Mouse (Mus musculus): ENCODE data around the gene Gm12166.

Gm12166 gene

DNA sequence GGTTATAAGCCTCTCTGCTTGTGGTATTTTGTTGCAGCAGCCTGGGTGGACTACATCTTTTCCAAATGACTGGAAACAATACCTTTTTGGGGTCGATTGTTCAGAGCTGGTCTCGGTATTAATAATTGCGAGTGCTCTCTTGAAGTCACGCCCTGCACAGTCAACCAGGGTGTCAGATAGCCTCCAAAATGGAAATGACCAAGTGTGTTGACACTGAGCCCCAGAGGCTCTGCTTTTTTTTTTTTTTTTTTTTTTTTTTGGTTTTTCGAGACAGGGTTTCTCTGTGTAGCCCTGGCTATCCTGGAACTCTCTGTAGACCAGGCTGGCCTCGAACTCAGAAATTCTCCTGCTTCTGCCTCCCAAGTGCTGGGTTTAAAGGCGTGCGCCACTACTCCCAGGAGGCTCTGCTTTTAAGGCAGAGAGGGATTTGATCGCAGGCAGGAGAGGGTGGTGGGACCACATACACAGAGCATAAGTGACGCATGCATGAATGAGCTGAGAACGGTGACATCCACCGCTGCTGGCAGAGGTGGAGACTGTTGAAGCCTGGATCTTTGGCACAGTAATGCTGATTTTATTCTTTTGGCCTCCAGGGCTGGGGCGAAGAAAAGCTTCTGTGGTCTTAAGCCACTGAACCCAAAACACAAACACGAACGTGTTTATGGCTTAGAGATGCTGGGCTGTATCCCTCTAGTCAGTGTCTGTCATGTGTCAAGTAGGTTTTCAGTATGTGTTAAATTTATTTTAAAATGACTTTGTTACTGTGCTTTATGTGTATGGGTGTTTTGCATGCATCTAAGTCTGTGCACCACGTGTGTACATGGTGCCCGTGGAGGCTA lies 21.9 kb upstream of the Gm12166 start:
- no peak for DNase-seq (ENCODE audit: low read depth in 2 of 2, low spot score in 2 of 2)

DNA sequence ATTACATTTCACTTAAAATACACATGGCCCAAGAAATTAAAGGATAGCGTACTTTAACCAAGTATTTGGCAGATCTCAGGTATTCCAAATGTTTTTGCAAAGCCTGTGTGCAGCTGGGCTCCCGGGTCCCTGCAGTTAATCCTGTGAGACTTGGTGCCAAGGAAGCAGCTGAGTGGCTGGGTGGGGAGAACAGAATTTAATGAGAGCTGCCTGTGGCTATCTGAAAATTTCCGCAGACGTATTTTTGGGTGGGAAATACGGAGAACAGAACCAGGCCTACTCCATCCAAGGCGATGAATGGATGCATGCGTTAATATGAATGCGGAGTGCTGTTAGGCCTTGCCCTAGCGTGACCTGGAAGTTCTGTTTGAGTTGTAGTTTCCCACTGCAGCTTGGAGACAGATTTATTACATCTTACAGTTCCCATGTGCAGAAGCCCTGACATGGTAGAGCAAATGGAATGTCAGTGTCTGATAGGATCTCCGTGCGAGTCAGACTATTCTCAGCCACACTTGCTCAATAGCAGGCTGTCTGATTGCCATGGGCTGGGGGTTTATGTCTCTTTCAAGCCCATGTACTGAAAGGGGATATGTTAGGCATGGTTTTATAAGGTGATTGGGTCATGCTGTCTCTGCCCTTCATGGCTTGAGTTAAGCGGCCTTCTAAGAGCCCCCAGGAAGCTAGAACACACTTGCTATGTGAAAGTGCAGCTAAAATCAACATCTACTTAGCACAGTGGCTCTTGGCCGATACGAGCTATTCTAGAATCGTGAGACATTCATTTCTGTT lies 21.1 kb upstream of the Gm12166 start:
- DNase-seq (ENCODE audit: low read depth in 2 of 2, low spot score in 2 of 2) = no peak

DNA sequence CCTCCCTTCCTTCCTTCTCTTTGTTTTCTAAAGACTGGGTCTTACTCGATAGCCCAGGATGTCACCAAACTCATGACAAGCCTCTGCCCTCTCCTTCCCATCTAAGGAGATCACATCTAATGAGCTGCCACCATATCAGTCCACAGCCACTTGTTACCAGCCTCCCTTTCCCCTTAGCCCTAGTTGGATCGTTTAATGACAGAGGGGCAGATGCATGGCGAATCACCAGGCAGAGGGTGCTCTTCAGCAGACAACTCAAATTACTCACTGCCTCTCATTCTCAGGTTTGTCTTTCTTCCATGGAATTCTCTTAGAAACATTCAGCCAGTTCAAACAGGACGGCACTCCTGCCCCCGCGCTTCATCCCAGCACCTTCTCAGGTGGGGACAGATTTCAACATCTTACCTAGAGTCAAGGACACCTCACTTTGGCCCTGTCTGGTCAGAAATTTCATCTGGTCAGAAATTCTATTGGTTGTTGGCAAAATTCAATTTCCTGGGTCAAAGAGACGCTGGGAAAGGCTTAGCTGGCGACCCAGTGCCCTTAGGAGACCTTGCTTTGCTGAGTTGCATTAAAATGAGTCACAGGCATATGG lies 20.4 kb upstream of the Gm12166 start:
- DNase-seq (ENCODE audit: low read depth in 2 of 2, low spot score in 2 of 2) = no peak

GRCm38 (mm10) chr11:46070789-46071188 lies 18.7 kb upstream of the Gm12166 start:
- no peak for DNase-seq (ENCODE audit: low read depth in 2 of 2, low spot score in 2 of 2)

- no peak for DNase-seq (ENCODE audit: low read depth in 2 of 2, low spot score in 2 of 2)
Measured at GRCm38 (mm10) chr11:46070161-46070560, 18.0 kb upstream of the Gm12166 start.

DNA sequence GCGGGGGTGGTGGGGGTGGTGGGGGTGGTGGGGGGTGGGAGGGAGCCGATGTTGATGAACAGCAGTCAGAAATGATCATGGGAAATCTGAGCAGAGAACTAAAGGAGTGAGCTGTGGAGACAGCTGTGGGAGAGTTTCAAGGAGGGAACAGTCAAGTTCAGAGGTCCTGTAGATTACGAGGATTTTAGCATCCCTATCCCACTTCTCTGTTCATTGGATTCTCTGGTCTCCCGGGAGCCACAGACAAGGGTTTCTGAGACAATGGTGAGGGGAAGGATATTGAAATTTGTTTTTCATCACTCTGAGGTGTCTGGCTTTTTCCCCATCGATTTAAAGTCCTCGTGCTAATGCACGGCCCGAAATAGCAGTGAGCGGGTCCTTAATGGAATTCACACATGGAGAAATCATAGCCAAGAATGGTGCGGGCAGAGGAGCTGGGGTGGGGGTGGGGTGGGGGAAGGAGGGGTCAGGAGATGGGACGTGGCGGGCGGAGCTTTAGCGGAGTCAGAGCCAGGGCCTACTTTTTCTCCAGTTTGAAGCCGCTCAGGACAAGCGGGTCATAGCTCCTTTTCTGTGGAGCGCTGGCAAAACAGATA lies 17.4 kb upstream of the Gm12166 start:
- no peak for DNase-seq (ENCODE audit: low read depth in 2 of 2, low spot score in 2 of 2)

GRCm38 (mm10) chr11:46068756-46069407 lies 16.8 kb upstream of the Gm12166 start:
- DNase-seq (ENCODE audit: low read depth in 2 of 2, low spot score in 2 of 2) = no peak

GRCm38 (mm10) chr11:46067371-46068060 lies 15.4 kb upstream of the Gm12166 start:
- no peak for DNase-seq (ENCODE audit: low read depth in 2 of 2, low spot score in 2 of 2)

DNA sequence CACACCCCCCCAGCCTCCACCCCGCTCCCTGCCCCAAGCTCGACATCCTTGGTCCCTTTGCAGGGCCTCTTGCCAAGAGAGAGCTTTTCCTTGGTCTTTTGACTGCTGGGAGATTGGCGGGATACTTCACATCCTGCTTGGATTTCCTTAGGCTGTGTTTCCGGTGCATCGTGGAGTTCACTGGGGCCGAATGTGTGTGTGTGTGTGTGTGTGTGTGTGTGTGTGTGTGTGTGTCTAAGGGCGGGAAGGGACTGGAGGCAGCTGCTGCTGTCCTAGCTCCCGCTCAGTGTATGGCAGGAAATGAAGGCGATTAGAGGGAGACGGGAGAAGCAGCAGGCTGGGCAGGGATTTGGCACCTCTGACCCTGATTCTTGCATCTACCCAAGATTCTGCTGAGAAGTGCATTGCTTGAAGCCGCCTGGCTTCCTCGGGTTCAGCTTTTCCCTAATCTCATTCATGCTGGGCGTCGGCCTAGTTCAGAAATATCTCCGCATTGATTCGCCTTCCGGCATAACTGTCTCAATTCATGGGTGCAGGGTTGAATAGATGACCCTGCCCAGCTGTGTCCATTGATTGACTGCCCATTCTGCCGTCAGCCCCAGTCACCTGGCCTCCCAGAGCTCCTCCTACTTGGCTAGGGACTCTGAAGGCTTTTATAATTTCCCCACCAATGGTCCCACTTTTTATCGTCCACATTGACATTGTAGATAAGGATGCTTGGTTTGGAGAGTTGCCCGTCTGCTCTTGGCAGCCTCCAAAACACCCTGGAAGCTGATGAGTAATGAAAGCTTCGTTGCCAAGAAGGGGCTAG lies 13.3 kb upstream of the Gm12166 start:
- no peak for DNase-seq (ENCODE audit: low read depth in 2 of 2, low spot score in 2 of 2)

DNA sequence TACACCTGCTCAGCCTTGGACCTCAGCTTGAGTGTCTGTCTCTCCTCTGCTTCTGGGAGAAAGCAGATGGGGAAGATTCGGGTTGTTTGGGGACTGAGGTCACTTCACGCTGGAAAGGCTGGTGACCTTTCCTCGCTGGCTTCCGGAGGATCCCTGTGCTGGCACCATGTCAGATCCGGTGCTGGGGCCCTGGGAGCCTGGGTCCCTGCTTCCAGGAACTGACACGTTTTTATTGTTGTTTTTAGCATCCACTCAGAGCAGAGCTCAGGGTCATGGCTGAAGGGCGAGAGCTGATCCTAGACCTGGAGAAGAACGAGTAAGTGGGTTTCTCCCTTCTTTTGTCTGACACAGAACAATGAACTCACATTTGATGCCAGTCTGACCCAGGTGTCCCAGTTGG lies 12.6 kb upstream of the Gm12166 start:
- no peak for DNase-seq (ENCODE audit: low read depth in 2 of 2, low spot score in 2 of 2)

DNA sequence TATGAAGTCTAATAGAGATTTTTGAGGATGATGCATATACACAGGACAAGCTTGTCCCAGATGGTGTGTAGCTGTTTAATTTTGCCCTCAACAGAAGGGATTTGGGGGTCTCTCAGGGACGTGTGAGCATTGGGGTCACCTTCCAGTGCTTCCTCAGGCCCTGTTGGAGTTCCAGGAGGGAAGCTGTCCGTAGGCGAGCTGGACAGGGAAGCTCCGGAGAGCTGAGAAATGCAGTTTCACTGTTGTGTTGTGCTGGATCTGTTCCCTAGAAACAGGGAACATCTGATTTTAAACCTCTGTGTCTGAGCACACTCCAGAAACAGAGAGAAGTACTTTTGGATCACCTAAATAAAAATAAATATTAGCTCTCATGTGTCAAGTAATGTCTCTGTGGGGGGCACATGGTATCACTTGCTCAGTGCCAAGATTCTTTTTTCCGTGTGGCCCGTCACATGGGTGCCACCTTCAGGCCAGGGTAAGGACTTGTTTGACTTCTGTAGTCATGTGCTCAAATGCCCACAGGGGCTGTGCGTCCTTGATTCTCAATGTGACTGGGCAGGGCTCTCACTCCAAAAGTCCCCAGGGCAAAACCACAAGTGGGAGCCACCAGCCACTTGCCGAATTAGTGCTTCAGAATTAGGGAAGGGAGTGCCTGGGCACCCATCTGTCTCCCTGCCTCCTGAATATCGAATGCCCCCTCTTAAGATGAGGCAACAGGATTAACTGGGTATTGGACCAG lies 11.0 kb upstream of the Gm12166 start:
- no peak for DNase-seq (ENCODE audit: low read depth in 2 of 2, low spot score in 2 of 2)

DNA sequence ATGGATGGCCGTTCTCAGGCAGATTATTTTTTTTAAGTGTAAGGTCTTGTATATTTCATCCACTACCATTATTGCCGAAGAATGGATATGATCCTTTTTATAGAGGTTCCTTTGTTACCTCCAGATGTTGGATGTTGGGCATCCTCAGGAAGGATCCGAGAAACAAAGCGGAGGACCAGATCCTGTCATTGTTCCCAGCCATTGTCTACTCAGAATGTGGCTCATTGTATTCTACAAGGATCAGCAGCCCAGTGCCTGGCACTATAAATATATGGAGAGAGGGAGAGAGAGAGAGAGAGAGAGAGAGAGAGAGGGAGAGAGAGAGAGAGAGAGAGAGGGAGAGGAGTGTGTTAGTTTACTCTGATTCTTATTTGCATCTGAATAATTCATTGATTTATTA lies 10.4 kb upstream of the Gm12166 start:
- DNase-seq (ENCODE audit: low read depth in 2 of 2, low spot score in 2 of 2) = no peak

DNA sequence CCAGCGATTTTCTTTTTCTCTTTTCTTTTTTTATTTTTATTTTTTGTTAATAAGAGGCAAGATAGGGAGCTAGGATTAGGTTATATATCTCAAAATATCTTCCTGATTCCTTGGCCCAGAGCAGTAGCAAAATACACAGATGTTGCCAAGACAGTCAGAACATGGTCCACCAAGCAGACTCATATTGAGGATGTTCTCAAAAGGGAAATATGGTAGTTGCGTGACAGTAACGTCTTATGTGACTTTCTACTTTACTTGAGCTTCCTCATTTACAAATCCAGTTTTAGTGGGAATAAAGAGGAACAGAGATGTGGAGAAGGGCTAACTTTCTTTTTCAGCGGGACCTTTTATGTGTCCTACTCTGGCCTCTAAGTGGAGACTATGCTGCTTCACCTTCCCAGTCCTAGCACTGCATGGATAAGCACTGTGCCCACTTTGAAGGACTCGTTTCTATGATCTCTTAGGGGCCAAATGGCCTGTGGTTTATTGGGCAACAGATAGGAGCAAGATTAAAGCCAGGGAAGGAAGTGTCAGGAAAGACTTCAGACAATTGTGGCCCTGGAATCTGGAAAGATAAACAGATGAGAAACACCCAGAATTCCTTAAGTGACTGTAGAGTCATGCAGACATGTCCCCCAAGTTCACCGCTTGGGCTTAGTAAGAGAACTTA lies 9.8 kb upstream of the Gm12166 start:
- no peak for DNase-seq (ENCODE audit: low read depth in 2 of 2, low spot score in 2 of 2)

DNA sequence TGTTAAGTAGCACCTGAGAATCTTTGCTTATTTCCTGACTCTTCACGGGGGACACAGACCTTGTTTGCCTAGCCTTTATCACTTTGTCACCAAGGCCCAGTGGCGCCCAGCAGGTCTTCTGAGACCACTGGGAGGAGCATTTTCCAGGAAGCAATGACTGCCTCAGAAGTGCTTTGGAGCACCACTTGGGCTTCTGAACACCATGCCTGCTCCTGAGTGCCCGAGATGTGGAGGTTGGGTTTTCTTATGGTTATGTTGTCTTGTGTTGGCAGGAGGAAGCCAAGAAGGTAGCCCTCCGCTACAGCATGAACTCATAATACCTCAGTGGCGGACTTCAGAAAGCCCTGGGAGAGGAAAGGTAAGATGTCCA lies 8.5 kb upstream of the Gm12166 start:
- DNase-seq (ENCODE audit: low read depth in 2 of 2, low spot score in 2 of 2) = no peak

DNA sequence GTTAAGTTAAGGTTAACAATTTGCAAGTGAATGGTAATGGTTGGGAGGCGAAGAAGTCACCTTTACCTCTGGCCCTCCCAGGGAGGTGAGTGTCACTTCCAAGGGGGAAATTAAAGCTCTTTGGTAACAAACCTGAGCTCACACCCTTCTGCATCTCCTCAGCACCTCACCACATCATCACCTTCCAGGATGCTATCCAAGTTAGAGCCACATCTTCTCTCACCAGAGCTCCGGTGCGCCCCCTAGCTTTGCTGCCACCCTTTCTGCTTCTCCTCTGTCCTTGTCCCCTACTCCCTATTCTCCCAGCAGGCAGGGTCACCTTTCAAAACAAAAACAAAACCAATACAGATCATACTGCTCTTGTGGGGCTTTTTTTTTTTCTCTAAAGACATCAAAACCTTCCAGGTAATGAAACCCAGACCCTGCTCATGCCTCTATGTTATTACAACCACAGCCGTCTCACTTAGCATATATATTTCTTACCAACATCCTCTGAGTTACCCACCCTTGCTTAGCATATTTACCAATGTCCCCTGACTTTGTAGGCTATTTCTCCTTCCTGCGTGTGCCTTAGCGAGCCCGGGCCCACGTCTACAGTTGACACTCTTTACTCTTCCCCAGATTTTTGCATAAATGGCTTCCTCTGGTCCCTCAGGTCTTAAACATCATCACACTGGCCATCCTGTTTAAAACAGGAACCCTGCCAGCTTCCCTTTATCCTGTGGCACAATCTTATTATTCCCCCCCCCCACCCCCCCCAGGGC lies 7.9 kb upstream of the Gm12166 start:
- no peak for DNase-seq (ENCODE audit: low read depth in 2 of 2, low spot score in 2 of 2)

DNA sequence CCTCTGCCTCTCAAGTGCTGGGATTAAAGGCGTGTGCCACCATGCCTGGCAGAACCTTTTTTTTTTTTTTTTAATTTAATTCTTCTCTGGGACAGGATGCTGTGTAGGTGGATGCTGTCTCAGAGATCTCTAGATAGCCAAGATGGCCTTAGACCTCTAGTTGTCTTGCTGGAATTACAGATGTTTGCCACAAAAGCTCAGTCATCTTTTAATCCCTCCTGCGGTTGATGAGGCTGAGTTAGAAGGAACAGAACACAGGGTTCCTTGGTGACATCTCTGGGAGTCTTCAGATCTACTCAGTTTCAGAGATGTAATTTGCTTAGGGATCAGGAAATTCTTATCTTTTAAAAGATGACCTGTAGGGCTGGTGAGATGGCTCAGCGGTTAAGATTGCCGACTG lies 6.8 kb upstream of the Gm12166 start:
- DNase-seq (ENCODE audit: low read depth in 2 of 2, low spot score in 2 of 2) = no peak

DNA sequence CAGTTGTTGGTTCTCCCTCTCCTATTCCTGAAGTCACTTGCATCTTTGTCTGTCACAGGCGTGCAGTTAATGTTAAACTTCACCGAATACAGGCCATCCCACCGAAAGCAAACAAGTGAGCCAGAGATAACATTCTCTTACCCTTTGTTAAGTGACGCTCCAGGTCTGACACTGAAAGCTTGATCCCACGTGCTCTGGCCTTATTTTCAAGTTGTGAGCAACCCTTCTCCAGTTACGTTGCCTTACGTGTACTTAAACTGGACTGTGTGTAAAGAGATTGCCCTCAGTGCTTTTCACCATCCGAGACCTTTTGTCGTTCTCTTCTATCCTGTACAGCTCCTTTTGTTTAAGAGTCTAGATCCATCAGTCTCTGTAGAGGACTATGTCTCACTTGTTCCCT lies 5.9 kb upstream of the Gm12166 start:
- no peak for DNase-seq (ENCODE audit: low read depth in 2 of 2, low spot score in 2 of 2)

Measured in CD8-positive naive resting alpha-beta T cell, adult 2 months (primary cell).